Mouse (Mus musculus): ENCODE measurements around the gene Senp3. TPM values are rescaled to one million over a fixed set of nuclear protein-coding genes. Genes with fewer than 3 reads are reported as not detected.

The Senp3 gene
- total and polyA plus RNA-seq, 3 experiments, result 111 to 125 (median 111) TPM

DNA sequence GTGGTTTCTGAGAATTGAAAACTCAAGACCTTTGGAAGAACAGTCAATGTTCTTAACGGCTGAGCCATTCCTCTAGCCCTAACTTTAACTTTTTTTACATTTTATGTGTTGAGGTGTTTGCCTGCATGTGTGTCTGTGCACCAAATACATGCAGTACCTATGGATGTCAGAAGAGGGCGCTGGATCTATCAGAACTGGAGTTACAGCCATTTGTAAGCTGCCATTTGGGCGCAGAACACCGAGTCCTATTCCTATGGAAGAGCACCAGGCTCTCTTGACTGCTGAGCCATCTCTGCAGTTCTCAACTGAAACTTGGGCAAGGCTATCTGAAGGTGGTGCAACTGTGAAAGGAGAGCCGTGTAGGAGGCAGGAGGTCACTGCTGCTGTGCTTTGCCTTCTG, 16.7 kb upstream of the Senp3 start:
- ATAC-seq (ENCODE audit: extremely low read depth, insufficient number of reproducible peaks, low FRiP score, poor library complexity, severe bottlenecking) (no peak), DNase-seq (ENCODE audit: low spot score) (no peak)
- Histone ChIP-seq H3K36me3 (replicated peaks) (no peaks in the 10 kb centered on the region), H3K9me3 (replicated peaks) (no peaks in the 10 kb centered on the region; the same call in 1 of the 2 replicates), H3K4me3 (ENCODE audit: low read depth, low read length) (no peak overlapping the region), H3K27me3 (ENCODE audit: insufficient read depth, low read length) (peaks cover 46% of the 10 kb centered on the region), H3K4me1 (ENCODE audit: insufficient read depth, low read depth, low read length) (peaks cover 3% of the 10 kb centered on the region; the same call in 1 of the 2 replicates)
- TF ChIP-seq GATA2 (IDR thresholded peaks at IDR 0.05; ENCODE audit: borderline replicate concordance, low read depth, low read length) (no peak), CTCF (IDR thresholded peaks at IDR 0.05; ENCODE audit: low read depth, low read length) (no peak), POLR2AphosphoS5 (IDR thresholded peaks at IDR 0.05; ENCODE audit: insufficient replicate concordance, low read depth, low read length) (no peak), GATA1 (IDR thresholded peaks at IDR 0.05; ENCODE audit: borderline replicate concordance, low read length) (no peak)

DNA sequence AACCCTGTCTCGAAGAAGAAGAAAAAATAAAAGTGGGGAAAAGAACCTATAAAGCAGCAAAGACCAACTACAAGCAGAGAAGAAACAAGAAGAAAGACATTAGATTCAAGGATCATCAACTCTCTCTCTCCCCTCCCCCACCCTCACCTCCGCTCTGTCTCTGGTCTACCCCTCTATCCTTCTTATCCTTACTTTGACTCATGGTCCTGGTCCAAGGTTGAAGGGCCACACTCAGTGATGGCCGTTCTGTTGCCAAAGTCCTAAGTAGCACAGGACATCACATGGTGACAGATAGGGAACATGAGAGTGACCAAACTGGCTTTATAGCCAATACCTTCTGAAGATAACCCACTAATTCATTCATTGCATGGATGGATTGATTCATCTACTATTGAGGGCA, 15.5 kb upstream of the Senp3 start:
- no peak overlapping the region for H3K4me3 ChIP-seq (ENCODE audit: low read depth, low read length)
- H3K9me3 ChIP-seq (replicated peaks), result no peaks in the 10 kb centered on the region; the same call in 1 of the 2 replicates
- no peaks in the 10 kb centered on the region for H3K36me3 ChIP-seq (replicated peaks)
- no peak for DNase-seq (ENCODE audit: low spot score)
- peaks cover 3% of the 10 kb centered on the region; the same call in 1 of the 2 replicates for H3K4me1 ChIP-seq (ENCODE audit: insufficient read depth, low read depth, low read length)
- TF ChIP-seq POLR2AphosphoS5 (IDR thresholded peaks at IDR 0.05; ENCODE audit: insufficient replicate concordance, low read depth, low read length) (no peak), TAL1 (conservative IDR thresholded peaks at IDR 0.05; ENCODE audit: low read depth, low read length) (no peak), GATA2 (IDR thresholded peaks at IDR 0.05; ENCODE audit: borderline replicate concordance, low read depth, low read length) (no peak), CTCF (IDR thresholded peaks at IDR 0.05; ENCODE audit: low read depth, low read length) (no peak), GATA1 (IDR thresholded peaks at IDR 0.05; ENCODE audit: borderline replicate concordance, low read length) (no peak)
- no peak for ATAC-seq (ENCODE audit: extremely low read depth, insufficient number of reproducible peaks, low FRiP score, poor library complexity, severe bottlenecking)
- H3K27me3 ChIP-seq (ENCODE audit: insufficient read depth, low read length), result peaks cover 56% of the 10 kb centered on the region

DNA sequence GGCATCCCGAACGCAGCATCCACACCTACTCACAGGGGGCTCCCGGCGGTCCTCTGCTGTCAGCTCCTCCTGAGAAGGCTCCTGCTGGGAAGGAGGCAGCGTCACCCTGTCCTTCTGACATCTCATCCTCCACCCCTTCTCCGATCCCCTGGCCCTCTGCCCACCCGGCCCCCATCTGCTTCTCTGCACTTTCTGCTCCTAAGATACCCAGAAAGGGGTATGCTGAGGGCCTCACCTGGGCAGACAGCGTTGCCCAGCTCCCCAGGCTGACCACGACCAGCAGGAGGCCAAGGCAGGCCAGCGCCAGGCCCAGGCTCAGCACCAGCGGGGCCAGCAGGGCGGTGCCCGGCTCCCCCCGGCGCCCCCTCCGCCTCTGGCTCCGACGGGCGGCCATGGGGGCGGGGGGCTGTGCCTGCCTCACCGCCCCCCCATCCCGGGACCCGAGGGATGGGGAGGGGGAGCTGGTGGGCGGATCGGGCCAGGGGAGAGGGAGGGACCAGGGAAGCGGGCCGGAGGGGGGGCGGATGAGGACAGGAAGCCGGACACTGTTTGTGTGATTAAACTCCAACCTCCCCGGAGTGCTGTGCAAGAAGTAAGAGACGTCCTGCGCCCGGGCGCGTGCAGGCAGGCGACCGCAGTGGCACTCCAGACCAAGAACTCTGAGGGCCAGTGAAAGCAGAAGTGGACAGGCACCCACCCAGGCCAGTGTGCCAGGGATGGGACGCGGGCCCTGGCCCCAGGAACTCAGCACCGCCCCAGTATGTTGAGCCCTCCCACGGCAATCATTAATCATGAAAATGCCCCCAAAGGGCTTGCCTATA, 13.7 kb upstream of the Senp3 start, which contains the start of the genes Tnfsf12 and Tnfsfm13:
Gene Tnfsf12, minus strand, starts transcription at position 489 of the 821 bp plus-strand sequence.
Gene Tnfsfm13, minus strand, starts transcription at position 738 of the 821 bp plus-strand sequence.
- Histone ChIP-seq H3K9me3 (replicated peaks) (no peaks in the 10 kb centered on the region; the same call in 1 of the 2 replicates), H3K4me1 (ENCODE audit: insufficient read depth, low read depth, low read length) (no peaks in the 10 kb centered on the region; the same call in 1 of the 2 replicates), H3K4me3 (ENCODE audit: low read depth, low read length) (no peak within 1 kb of the TSS), H3K36me3 (replicated peaks) (no peaks in the 10 kb centered on the region), H3K27me3 (ENCODE audit: insufficient read depth, low read length) (peaks cover 61% of the 10 kb centered on the region)
- ATAC-seq (ENCODE audit: extremely low read depth, insufficient number of reproducible peaks, low FRiP score, poor library complexity, severe bottlenecking) (no peak), DNase-seq (ENCODE audit: low spot score) (no peak)
- TF ChIP-seq CTCF (IDR thresholded peaks at IDR 0.05; ENCODE audit: low read depth, low read length) (no peak), GATA2 (IDR thresholded peaks at IDR 0.05; ENCODE audit: borderline replicate concordance, low read depth, low read length) (no peak), POLR2AphosphoS5 (IDR thresholded peaks at IDR 0.05; ENCODE audit: insufficient replicate concordance, low read depth, low read length) (no peak), GATA1 (IDR thresholded peaks at IDR 0.05; ENCODE audit: borderline replicate concordance, low read length) (no peak), TAL1 (conservative IDR thresholded peaks at IDR 0.05; ENCODE audit: low read depth, low read length) (no peak)

DNA sequence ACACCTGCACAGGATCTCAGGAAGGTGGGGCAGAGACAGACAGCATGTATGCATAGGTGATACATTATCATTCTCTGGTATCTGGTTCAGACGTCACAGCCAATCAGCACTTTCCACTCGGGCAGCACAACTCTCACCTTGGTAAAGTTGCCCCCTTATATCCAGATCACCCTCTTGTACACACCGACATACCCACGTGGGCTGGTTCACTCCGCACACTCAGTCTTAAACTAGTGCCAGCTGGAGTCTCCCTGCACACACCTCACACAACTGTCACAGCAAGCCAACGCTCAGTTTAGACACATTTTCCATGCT, 13.1 kb upstream of the Senp3 start:
- no peak for DNase-seq (ENCODE audit: low spot score)
- Histone ChIP-seq H3K27me3 (ENCODE audit: insufficient read depth, low read length) (peaks cover 63% of the 10 kb centered on the region), H3K4me1 (ENCODE audit: insufficient read depth, low read depth, low read length) (peaks cover 1% of the 10 kb centered on the region), H3K9me3 (replicated peaks) (no peaks in the 10 kb centered on the region; the same call in 1 of the 2 replicates), H3K4me3 (ENCODE audit: low read depth, low read length) (no peak overlapping the region), H3K36me3 (replicated peaks) (no peaks in the 10 kb centered on the region)
- TF ChIP-seq POLR2AphosphoS5 (IDR thresholded peaks at IDR 0.05; ENCODE audit: insufficient replicate concordance, low read depth, low read length) (no peak), GATA2 (IDR thresholded peaks at IDR 0.05; ENCODE audit: borderline replicate concordance, low read depth, low read length) (no peak), TAL1 (conservative IDR thresholded peaks at IDR 0.05; ENCODE audit: low read depth, low read length) (no peak), GATA1 (IDR thresholded peaks at IDR 0.05; ENCODE audit: borderline replicate concordance, low read length) (no peak), CTCF (IDR thresholded peaks at IDR 0.05; ENCODE audit: low read depth, low read length) (no peak)
- ATAC-seq (ENCODE audit: extremely low read depth, insufficient number of reproducible peaks, low FRiP score, poor library complexity, severe bottlenecking), result no peak

DNA sequence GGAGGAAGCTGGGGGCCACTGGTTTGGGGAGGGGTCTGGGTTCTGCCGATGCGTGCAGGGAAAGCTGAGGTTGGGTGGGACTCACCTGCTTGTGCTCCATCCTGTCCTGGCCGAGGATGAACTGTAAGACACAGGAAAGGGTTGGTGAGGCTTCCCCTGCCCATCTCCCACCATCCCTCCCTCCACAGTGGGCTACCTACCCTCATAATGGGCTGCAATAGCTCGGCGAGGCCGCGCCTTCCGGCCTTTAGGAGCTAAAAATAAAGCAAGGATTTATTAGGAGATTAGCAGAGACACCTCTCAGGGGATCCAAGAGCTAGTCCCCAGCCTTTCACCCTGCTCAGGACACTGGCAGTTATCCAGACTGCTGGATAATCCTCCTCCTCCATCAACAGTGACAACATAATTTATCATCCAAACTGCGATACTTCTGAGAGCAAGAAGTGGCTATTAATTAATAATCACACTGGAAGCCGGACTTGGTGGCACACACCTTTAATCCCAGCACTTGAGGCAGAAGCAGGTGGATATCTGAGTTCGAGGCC, 11.6 kb upstream of the Senp3 start:
- Histone ChIP-seq H3K4me3 (ENCODE audit: low read depth, low read length) (no peak overlapping the region), H3K9me3 (replicated peaks) (no peaks in the 10 kb centered on the region; the same call in 1 of the 2 replicates), H3K4me1 (ENCODE audit: insufficient read depth, low read depth, low read length) (peaks cover 6% of the 10 kb centered on the region), H3K27me3 (ENCODE audit: insufficient read depth, low read length) (peaks cover 67% of the 10 kb centered on the region), H3K36me3 (replicated peaks) (no peaks in the 10 kb centered on the region)
- DNase-seq (ENCODE audit: low spot score), result no peak
- TF ChIP-seq TAL1 (conservative IDR thresholded peaks at IDR 0.05; ENCODE audit: low read depth, low read length) (no peak), GATA1 (IDR thresholded peaks at IDR 0.05; ENCODE audit: borderline replicate concordance, low read length) (no peak), POLR2AphosphoS5 (IDR thresholded peaks at IDR 0.05; ENCODE audit: insufficient replicate concordance, low read depth, low read length) (no peak), GATA2 (IDR thresholded peaks at IDR 0.05; ENCODE audit: borderline replicate concordance, low read depth, low read length) (no peak), CTCF (IDR thresholded peaks at IDR 0.05; ENCODE audit: low read depth, low read length) (no peak)
- no peak for ATAC-seq (ENCODE audit: extremely low read depth, insufficient number of reproducible peaks, low FRiP score, poor library complexity, severe bottlenecking)

DNA sequence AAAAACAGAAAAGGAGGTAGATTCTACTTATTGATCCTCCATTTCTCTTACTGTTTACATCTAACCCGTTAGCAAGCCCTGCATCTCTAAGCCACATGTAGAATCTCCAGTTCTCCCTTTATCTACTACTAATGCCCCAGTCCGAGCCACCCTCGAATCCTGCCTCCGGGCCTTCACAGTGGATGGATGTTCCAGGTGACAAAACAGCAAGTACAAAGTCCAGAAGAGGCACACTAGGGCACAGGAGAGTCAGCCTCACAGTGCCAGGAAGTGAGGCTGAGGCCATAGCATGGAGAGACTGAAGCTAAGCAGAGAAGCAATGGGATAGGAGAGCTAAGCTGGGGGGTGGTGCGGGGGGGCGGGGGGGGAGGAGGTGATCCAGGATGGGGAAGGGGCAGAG, 11.0 kb upstream of the Senp3 start:
- Histone ChIP-seq H3K9me3 (replicated peaks) (no peaks in the 10 kb centered on the region), H3K4me1 (ENCODE audit: insufficient read depth, low read depth, low read length) (peaks cover 6% of the 10 kb centered on the region), H3K36me3 (replicated peaks) (no peaks in the 10 kb centered on the region), H3K27me3 (ENCODE audit: insufficient read depth, low read length) (peaks cover 71% of the 10 kb centered on the region), H3K4me3 (ENCODE audit: low read depth, low read length) (no peak overlapping the region)
- ATAC-seq (ENCODE audit: extremely low read depth, insufficient number of reproducible peaks, low FRiP score, poor library complexity, severe bottlenecking) (no peak), DNase-seq (ENCODE audit: low spot score) (no peak)
- TF ChIP-seq GATA2 (IDR thresholded peaks at IDR 0.05; ENCODE audit: borderline replicate concordance, low read depth, low read length) (no peak), TAL1 (conservative IDR thresholded peaks at IDR 0.05; ENCODE audit: low read depth, low read length) (no peak), POLR2AphosphoS5 (IDR thresholded peaks at IDR 0.05; ENCODE audit: insufficient replicate concordance, low read depth, low read length) (no peak), GATA1 (IDR thresholded peaks at IDR 0.05; ENCODE audit: borderline replicate concordance, low read length) (no peak), CTCF (IDR thresholded peaks at IDR 0.05; ENCODE audit: low read depth, low read length) (no peak)

Data from G1E (cell line).